Mouse (Mus musculus) Patski (cell line): ENCODE measurements around the gene Ankrd23. TPM values are rescaled to one million over a fixed set of nuclear protein-coding genes. Genes with fewer than 3 reads are reported as not detected.

Experiments used
- ATAC-seq: fragments of 100-300 bp; one replicate; pipeline ENCODE4 v1.8.0; 2021
- CTCF ChIA-PET: fragments of 350-600 bp; sonication (Branson Sonifier 250); formaldehyde crosslinking; loops from one replicate; lab custom pipeline; 2022; ENCODE audit warnings: inconsistent platforms; lab: Charles Lee
- POLR2A ChIA-PET: fragments of 350-600 bp; sonication (Branson Sonifier 250); formaldehyde crosslinking; loops from one replicate; lab custom pipeline; 2022; ENCODE audit warnings: antibody characterized with exemption, inconsistent platforms; lab: Charles Lee
- DNase-seq: peaks from one replicate; pipeline ENCODE4 v3.0.0-alpha.2; 2011; ENCODE audit warnings: low read depth, low spot score
- H3K27me3 ChIP-seq: fragments of 371-371 bp; one replicate; pipeline ENCODE4 v1.5.1; 2021
- CTCF ChIP-seq: fragments of 100-300 bp; IDR thresholded peaks from one replicate; pipeline ENCODE4 v1.5.1; 2021
- in situ Hi-C: fragments of 300-500 bp; cut with MboI; formaldehyde crosslinking; loops from 3 replicates; pipeline ENCODE4 v1.11.1; 2018; ENCODE audit warnings: low pct_unique_long_range_greater_than_20kb, mixed read lengths
- polyA plus RNA-seq: library from polyadenylated mRNA; unstranded; gene quantifications from one replicate; pipeline ENCODE4 v1.2.3, GENCODE M21; 2021

Gene Ankrd23
- polyA plus RNA-seq, 1 experiment from 2014 or later = 8.2 TPM

GRCm38 (mm10) chr1:36523332-36524013, 13.2 kb downstream of the Ankrd23 start:
- in situ Hi-C loops = no loop called here
- H3K27me3 ChIP-seq = no peaks in the 10 kb centered on the region
- TF ChIP-seq CTCF = no peak
- DNase-seq = no peak
- POLR2A ChIA-PET = no interaction called here
- CTCF ChIA-PET = interaction anchor here (1.1 to 1.4 kb wide), 2 partner anchors 21 to 24 kb away, joined by 3 to 5 read pairs; partner anchors contain the start of gene Ankrd39
- ATAC-seq = no peak

- ChIA-PET POLR2A (no interaction called here), CTCF (no interaction called here)
- in situ Hi-C loops = no loop called here
- no peak for TF ChIP-seq CTCF
- ATAC-seq (no peak), DNase-seq (no peak)
- no peaks in the 10 kb centered on the region for H3K27me3 ChIP-seq
Measured at GRCm38 (mm10) chr1:36522210-36522609, 14.5 kb downstream of the Ankrd23 start.

- POLR2A ChIA-PET = no interaction called here
- no peaks in the 10 kb centered on the region for H3K27me3 ChIP-seq
- CTCF ChIA-PET = no interaction called here
- no peak for TF ChIP-seq CTCF
- in situ Hi-C loops = no loop called here
- DNase-seq = no peak
- no peak for ATAC-seq
Measured at GRCm38 (mm10) chr1:36519626-36520025, 17.1 kb downstream of the Ankrd23 start.

GRCm38 (mm10) chr1:36518259-36518658, 18.4 kb downstream of the Ankrd23 start:
- ChIA-PET POLR2A (interaction anchor here (0.6 kb wide), 1 partner anchor 15 kb away, joined by 3 read pairs; no protein-coding TSS in a partner anchor), CTCF (no interaction called here)
- ATAC-seq (no peak), DNase-seq (no peak)
- TF ChIP-seq CTCF = no peak
- H3K27me3 ChIP-seq = no peaks in the 10 kb centered on the region
- in situ Hi-C loops = no loop called here

- DNase-seq (no peak), ATAC-seq (no peak)
- ChIA-PET POLR2A (no interaction called here), CTCF (interaction anchor here (1.2 to 1.3 kb wide), 2 partner anchors 13 to 190 kb away, joined by 3 to 5 read pairs; no protein-coding TSS in a partner anchor)
- no peaks in the 10 kb centered on the region for H3K27me3 ChIP-seq
- in situ Hi-C loops = no loop called here
- no peak for TF ChIP-seq CTCF
Measured at GRCm38 (mm10) chr1:36513718-36514117, 23.0 kb downstream of the Ankrd23 start.

- TF ChIP-seq CTCF = no peak
- no peak for ATAC-seq
- in situ Hi-C loops = no loop called here
- ChIA-PET POLR2A (no interaction called here), CTCF (interaction anchor here (1.2 to 1.3 kb wide), 2 partner anchors 13 to 189 kb away, joined by 3 to 5 read pairs; no protein-coding TSS in a partner anchor)
- no peak for DNase-seq
- no peaks in the 10 kb centered on the region for H3K27me3 ChIP-seq
Measured at GRCm38 (mm10) chr1:36513310-36513709, 23.4 kb downstream of the Ankrd23 start.

- POLR2A ChIA-PET = no interaction called here
- in situ Hi-C loops = no loop called here
- TF ChIP-seq CTCF = no peak
- no peak for ATAC-seq
- CTCF ChIA-PET = interaction anchor here (1.2 to 1.3 kb wide), 2 partner anchors 12 to 189 kb away, joined by 3 to 5 read pairs; no protein-coding TSS in a partner anchor
- no peak for DNase-seq
- H3K27me3 ChIP-seq = no peaks in the 10 kb centered on the region
Measured at GRCm38 (mm10) chr1:36512966-36513280, 23.8 kb downstream of the Ankrd23 start.

- DNase-seq (no peak), ATAC-seq (peak; percentile 42)
- H3K27me3 ChIP-seq = no peaks in the 10 kb centered on the region
- ChIA-PET POLR2A (interaction anchor here (1.0 kb wide), 1 partner anchor 34 kb away, joined by 3 read pairs; the partner anchor contains the start of gene Ankrd39), CTCF (interaction anchor here (1.3 kb wide), 1 partner anchor 12 kb away, joined by 5 read pairs; no protein-coding TSS in a partner anchor)
- TF ChIP-seq CTCF = no peak
- in situ Hi-C loops = no loop called here
Measured at GRCm38 (mm10) chr1:36512089-36512965, 24.4 kb downstream of the Ankrd23 start.

GRCm38 (mm10) chr1:36511289-36512021, 25.2 kb downstream of the Ankrd23 start, which contains the start of gene Cnnm3:
Gene Cnnm3 (plus strand): TSS chr1:36511867.
- ChIA-PET POLR2A (interaction anchor here (0.7 to 1.0 kb wide), 2 partner anchors 35 to 205 kb away, joined by 3 read pairs; partner anchors contain the start of gene Ankrd39), CTCF (interaction anchor here (0.6 to 2.0 kb wide), 5 partner anchors 9 to 187 kb away, joined by 3 to 10 read pairs (median 3); no protein-coding TSS in a partner anchor)
- DNase-seq = no peak
- TF ChIP-seq CTCF = no peak
- in situ Hi-C loops = no loop called here
- H3K27me3 ChIP-seq = no peaks in the 10 kb centered on the region
- ATAC-seq = peak; percentile 97

GRCm38 (mm10) chr1:36508238-36508637, 28.4 kb downstream of the Ankrd23 start:
- ATAC-seq = no peak
- TF ChIP-seq CTCF = no peak
- in situ Hi-C loops = no loop called here
- no peak for DNase-seq
- ChIA-PET POLR2A (no interaction called here), CTCF (no interaction called here)
- no peaks in the 10 kb centered on the region for H3K27me3 ChIP-seq
